Mouse (Mus musculus) adrenal gland (tissue): ENCODE measurements at regions not wholly inside any gene's neighbourhood (a gene's known extent, or its start where the extent isn't known, plus 50 kb on each side); places are given as distances from the start of the nearest gene placed in this dataset.

ENCODE experiments used
- intact Hi-C: fragments of 180-260 bp; cut with DNase I; formaldehyde crosslinking; loops from one replicate; pipeline ENCODE4 v1.15.1; 2025

- intact Hi-C loops: no loop called here
Measured at GRCm38 (mm10) chr15:68014605-68015305, 1514.0 kb upstream of the Lrrc6 start.

GRCm38 (mm10) chr15:68011162-68011561, 1510.5 kb upstream of the Lrrc6 start:
- intact Hi-C loops: no loop called here

GRCm38 (mm10) chr15:68010189-68010588, 1509.5 kb upstream of the Lrrc6 start:
- intact Hi-C loops: no loop called here

GRCm38 (mm10) chr15:68004798-68005197, 1504.1 kb upstream of the Lrrc6 start:
- intact Hi-C loops: no loop called here

GRCm38 (mm10) chr15:67996532-67996931, 1495.8 kb upstream of the Lrrc6 start:
- intact Hi-C loops: no loop called here

GRCm38 (mm10) chr15:67989428-67990272, 1488.9 kb upstream of the Lrrc6 start:
- intact Hi-C loops: no loop called here

GRCm38 (mm10) chr15:67987941-67988340, 1487.2 kb upstream of the Lrrc6 start:
- intact Hi-C loops: no loop called here

GRCm38 (mm10) chr15:67983253-67983652, 1482.5 kb upstream of the Lrrc6 start:
- intact Hi-C loops: no loop called here

- intact Hi-C loops: no loop called here
Measured at GRCm38 (mm10) chr15:67981876-67982275, 1481.2 kb upstream of the Lrrc6 start.

- intact Hi-C loops: no loop called here
Measured at GRCm38 (mm10) chr15:67979451-67979850, 1478.7 kb upstream of the Lrrc6 start.

GRCm38 (mm10) chr15:67977210-67977609, 1476.5 kb upstream of the Lrrc6 start:
- intact Hi-C loops: no loop called here

- intact Hi-C loops: no loop called here
Measured at GRCm38 (mm10) chr15:67971998-67972397, 1471.3 kb upstream of the Lrrc6 start.

GRCm38 (mm10) chr15:67954216-67954615, 1453.5 kb upstream of the Lrrc6 start:
- intact Hi-C loops: no loop called here

GRCm38 (mm10) chr15:67950281-67951040, 1449.8 kb upstream of the Lrrc6 start:
- intact Hi-C loops: no loop called here

- intact Hi-C loops: no loop called here
Measured at GRCm38 (mm10) chr15:67944330-67945082, 1443.8 kb upstream of the Lrrc6 start.

GRCm38 (mm10) chr15:67943046-67943445, 1442.3 kb upstream of the Lrrc6 start:
- intact Hi-C loops: no loop called here

- intact Hi-C loops: no loop called here
Measured at GRCm38 (mm10) chr15:67940510-67940909, 1439.8 kb upstream of the Lrrc6 start.

GRCm38 (mm10) chr15:67924885-67925284, 1424.2 kb upstream of the Lrrc6 start:
- intact Hi-C loops: no loop called here

GRCm38 (mm10) chr15:67907034-67907433, 1406.3 kb upstream of the Lrrc6 start:
- intact Hi-C loops: no loop called here

GRCm38 (mm10) chr15:67905279-67905678, 1404.6 kb upstream of the Lrrc6 start:
- intact Hi-C loops: no loop called here

GRCm38 (mm10) chr15:67904646-67905045, 1403.9 kb upstream of the Lrrc6 start:
- intact Hi-C loops: no loop called here
